ENCODE assay signal across 17 mouse cellular contexts in genomic region chr12:112921518-112921917, GRCm38 (mm10). TPM values are rescaled to one million over a fixed set of nuclear protein-coding genes. Genes with fewer than 3 reads are reported as not detected.
"Had no signal": no experiment of that assay in that cellular context is flagged by ENCODE, and none has a peak within 500 bp of the region (broad histone marks: within the 10 kb centered on the region; RNA-seq: fewer than 3 reads in every experiment).

No protein-coding gene starts in this region.

- H3K27ac ChIP-seq: limb, embryonic 13.5 days; liver, embryonic 14.5 days; neural tube, embryonic 13.5 days had no signal

- H3K27me3 ChIP-seq: neural tube, embryonic 13.5 days had no signal

- H3K9me3 ChIP-seq: limb, embryonic 13.5 days; neural tube, embryonic 13.5 days had no signal

- H3K36me3 ChIP-seq: limb, embryonic 13.5 days had no signal

- DNase-seq: kidney, postnatal 14 days; left cerebral cortex, postnatal 4 days; lung, adult 18-20 months; lung, postnatal 4 days; retina, postnatal 1 day; right cerebral cortex, postnatal 4 days; spleen, adult 18-20 months; thymus, adult 18-20 months; thymus, postnatal 14 days had no signal

- H3K4me3 ChIP-seq: limb, embryonic 13.5 days; neural tube, embryonic 13.5 days had no signal

- H3K4me2 ChIP-seq: limb, embryonic 13.5 days; midbrain, embryonic 11.5 days; neural tube, embryonic 13.5 days had no signal

- H3K9ac ChIP-seq: limb, embryonic 13.5 days; liver, embryonic 14.5 days had no signal

- ATAC-seq: midbrain, embryonic 16.5 days had no signal

RNA-seq across cellular contexts. Expression of gene Gpr132, which starts 53.5 kb away (rescaled TPM):
- total RNA-seq: layer of hippocampus, adult 8-10 months; layer of hippocampus, postnatal 14 days; left cerebral cortex, postnatal 10 days; left cerebral cortex, postnatal 4 days had no signal
- polyA plus RNA-seq: midbrain, embryonic 11.5 days; midbrain, embryonic 16.5 days; neural tube, embryonic 13.5 days had no signal
